ENCODE assay signal across 8 mouse cellular contexts in genomic region chr9:51009656-51009950, GRCm38 (mm10). TPM values are rescaled to one million over a fixed set of nuclear protein-coding genes. Genes with fewer than 3 reads are reported as not detected.
DNase-seq lines count a peak whose midpoint lies in the region; ATAC-seq and TF ChIP-seq lines count a peak whose summit lies in the region.

No protein-coding gene starts in this region.

- H3K9ac ChIP-seq in kidney, postnatal 0 days (ENCODE audit: low read depth, low read length): 0 out of 2 replicates have a peak overlapping the region, but pooled peaks have one; percentile 44
- H3K9ac ChIP-seq in limb, embryonic 14.5 days (ENCODE audit: low read depth, low read length, severe bottlenecking): peak overlapping the region; percentile 45
- no peak overlapping the region; the same call in 1 of the 2 replicates for H3K9ac ChIP-seq in stomach, postnatal 0 days (ENCODE audit: low read length)

- DNase-seq in kidney, postnatal 0 days (ENCODE audit: low spot score): no peak
- DNase-seq in kidney, adult 8-10 months: no peak
- no peak for DNase-seq in limb, embryonic 14.5 days (ENCODE audit: low spot score)
- DNase-seq in stomach, postnatal 0 days (ENCODE audit: low spot score): no peak
- DNase-seq in adrenal gland, postnatal 36 days: no peak

- 5% methylated on average over 6 of the region's 6 CpGs for WGBS in kidney, postnatal 0 days
- 2% methylated on average over 6 of the region's 6 CpGs for WGBS in limb, embryonic 14.5 days
- WGBS in stomach, postnatal 0 days: 2% methylated on average over 6 of the region's 6 CpGs

- H3K4me1 ChIP-seq in kidney, postnatal 0 days (replicated peaks; ENCODE audit: insufficient read depth, low read length): peaks cover 3% of the 10 kb centered on the region; the same call in 1 of the 2 replicates
- H3K4me1 ChIP-seq in limb, embryonic 14.5 days (ENCODE audit: control insufficient read depth, insufficient read depth, low read length): 0 out of 2 replicates have a peak, but pooled peaks cover 3% of the 10 kb centered on the region
- H3K4me1 ChIP-seq in stomach, postnatal 0 days (replicated peaks; ENCODE audit: control insufficient read depth, insufficient read depth): no peaks in the 10 kb centered on the region

- TF ChIP-seq CTCF in kidney, postnatal 0 days (IDR thresholded peaks at IDR 0.05; ENCODE audit: low read depth): no peak
- TF ChIP-seq CTCF in stomach, postnatal 0 days (IDR thresholded peaks at IDR 0.05; ENCODE audit: low read depth): no peak

- H3K4me2 ChIP-seq in kidney, postnatal 0 days (ENCODE audit: low read length): peak overlapping the region; percentile 52
- peak overlapping the region; percentile 58 for H3K4me2 ChIP-seq in limb, embryonic 14.5 days (replicated peaks; ENCODE audit: low read depth, low read length, severe bottlenecking)
- H3K4me2 ChIP-seq in stomach, postnatal 0 days (replicated peaks; ENCODE audit: low read depth): peak overlapping the region; percentile 84

- H3K27me3 ChIP-seq in kidney, postnatal 0 days (ENCODE audit: insufficient read depth, low read length): no peaks in the 10 kb centered on the region
- H3K27me3 ChIP-seq in limb, embryonic 14.5 days (ENCODE audit: control insufficient read depth, insufficient read depth, low read length): no peaks in the 10 kb centered on the region
- H3K27me3 ChIP-seq in stomach, postnatal 0 days (ENCODE audit: control insufficient read depth, insufficient read depth, low read length): no peaks in the 10 kb centered on the region

- no peaks in the 10 kb centered on the region for H3K36me3 ChIP-seq in kidney, postnatal 0 days (ENCODE audit: insufficient read depth, low read length)
- H3K36me3 ChIP-seq in limb, embryonic 14.5 days (ENCODE audit: control insufficient read depth, insufficient read depth, low read length): no peaks in the 10 kb centered on the region
- no peaks in the 10 kb centered on the region for H3K36me3 ChIP-seq in stomach, postnatal 0 days (ENCODE audit: control insufficient read depth, insufficient read depth, low read length)

- H3K27ac ChIP-seq in kidney, postnatal 0 days: no peak overlapping the region
- no peak overlapping the region for H3K27ac ChIP-seq in limb, embryonic 14.5 days (replicated peaks; ENCODE audit: low read depth, low read length)
- no peak overlapping the region for H3K27ac ChIP-seq in stomach, postnatal 0 days (replicated peaks)

- TF ChIP-seq POLR2A in limb, embryonic 14.5 days (IDR thresholded peaks at IDR 0.05; ENCODE audit: borderline replicate concordance, extremely low read depth, insufficient read depth, insufficient read length): no peak

- no peak for TF ChIP-seq EP300 in stomach, postnatal 0 days (optimal IDR thresholded peaks at IDR 0.05)

- H3K4me3 ChIP-seq in kidney, postnatal 0 days (replicated peaks; ENCODE audit: low read depth, low read length): peak overlapping the region; percentile 19
- peak overlapping the region; percentile 85 for H3K4me3 ChIP-seq in limb, embryonic 14.5 days (replicated peaks; ENCODE audit: low read length)
- peak overlapping the region; percentile 92 for H3K4me3 ChIP-seq in stomach, postnatal 0 days (ENCODE audit: low read depth, low read length)

- ATAC-seq in kidney, postnatal 0 days (replicated peaks; ENCODE audit: low FRiP score, low read depth): no peak
- ATAC-seq in cerebellum, adult (ENCODE audit: insufficient number of reproducible peaks, low FRiP score, low TSS enrichment): 0 out of 2 replicates have a peak, but pooled peaks have one; percentile 12
- ATAC-seq in erythroid progenitor cell, adult 5-6 weeks (replicated peaks; ENCODE audit: low FRiP score, poor library complexity, severe bottlenecking): 0 out of 2 replicates have a peak, but pooled peaks have one; percentile 1
- ATAC-seq in limb, embryonic 14.5 days (ENCODE audit: low FRiP score, low read depth): no peak
- no peak for ATAC-seq in stomach, postnatal 0 days (ENCODE audit: low FRiP score, low TSS enrichment)
- ATAC-seq in inflammation-experienced regulatory T-cells, adult 6 months: no peak

- H3K9me3 ChIP-seq in kidney, postnatal 0 days (replicated peaks; ENCODE audit: low read length): no peaks in the 10 kb centered on the region
- no peaks in the 10 kb centered on the region for H3K9me3 ChIP-seq in limb, embryonic 14.5 days (ENCODE audit: control insufficient read depth, low read length)
- H3K9me3 ChIP-seq in stomach, postnatal 0 days (ENCODE audit: control insufficient read depth, low read length): no peaks in the 10 kb centered on the region

RNA-seq across cellular contexts. Expression of gene Sik2, which starts 0.7 kb away (rescaled TPM):
- 11.8 and 12.5 TPM in 2 replicates for polyA plus RNA-seq in kidney, postnatal 0 days (2015; fragmentation: Nextera tagmentation; extraction: Ambion mirVana)
- total RNA-seq in erythroid progenitor cell, adult 5-6 weeks (2015; ENCODE audit: low replicate concordance): 122 and 151 TPM in 2 replicates
- total RNA-seq in erythroid progenitor cell, adult 5-6 weeks (2017; ENCODE audit: low replicate concordance): 92.4 and 131 TPM in 2 replicates
- 16.3 and 16.8 TPM in 2 replicates for polyA plus RNA-seq in limb, embryonic 14.5 days (2012; rRNA removed)
- polyA plus RNA-seq in limb, embryonic 14.5 days (2014; fragmentation: Nextera tagmentation; extraction: Ambion mirVana): 15.8 and 18.7 TPM in 2 replicates
- polyA plus RNA-seq in stomach, postnatal 0 days (2015; fragmentation: Nextera tagmentation; extraction: Ambion mirVana): 9.8 and 10.1 TPM in 2 replicates
- total RNA-seq in adrenal gland, postnatal 36 days (2021): 100 to 1,000 TPM in 1 of 2 experiments, 10 to 100 TPM in 1; 96.2 to 114 TPM
- 10 to 100 TPM; 14.7 to 30.3 (median 15.8) TPM for polyA plus RNA-seq in inflammation-experienced regulatory T-cells, adult 6 months (2017; shearing (Covaris generic))

RNA-seq across cellular contexts. Expression of gene Btg4, which starts 51.1 kb away (rescaled TPM):
- polyA plus RNA-seq in kidney, postnatal 0 days (2015; fragmentation: Nextera tagmentation; extraction: Ambion mirVana): not detected in 2 replicates
- not detected in 2 replicates for total RNA-seq in erythroid progenitor cell, adult 5-6 weeks (2015; ENCODE audit: low replicate concordance)
- total RNA-seq in erythroid progenitor cell, adult 5-6 weeks (2017; ENCODE audit: low replicate concordance): not detected in 2 replicates
- polyA plus RNA-seq in limb, embryonic 14.5 days (2012; rRNA removed): not detected in 2 replicates
- polyA plus RNA-seq in limb, embryonic 14.5 days (2014; fragmentation: Nextera tagmentation; extraction: Ambion mirVana): 0.57 TPM in 1 of 2 replicates, not detected in the other
- polyA plus RNA-seq in stomach, postnatal 0 days (2015; fragmentation: Nextera tagmentation; extraction: Ambion mirVana): not detected in 2 replicates
- not detected for total RNA-seq in adrenal gland, postnatal 36 days (2021)
- under 1 TPM in 1 of 3 experiments, not detected in 2; 0.56 TPM for polyA plus RNA-seq in inflammation-experienced regulatory T-cells, adult 6 months (2017; shearing (Covaris generic))

Comparison
In these comparisons a context has a peak if more than half of its experiments do, and no peak if none do; other contexts are left out.
1. ATAC-seq: peak in cerebellum, adult (single experiment) and erythroid progenitor cell, adult 5-6 weeks (single experiment); none in kidney, postnatal 0 days (single experiment), limb, embryonic 14.5 days (single experiment), stomach, postnatal 0 days (single experiment) and inflammation-experienced regulatory T-cells, adult 6 months (single experiment).
2. H3K4me3 ChIP-seq: peak in every context shown above with its lines; median percentile 92 in stomach, postnatal 0 days; 85 in limb, embryonic 14.5 days; 19 in kidney, postnatal 0 days.
3. Peak in every context shown above with its lines, with median percentiles within 50 percentile points of each other: H3K4me2 ChIP-seq.